Mouse (Mus musculus) layer of hippocampus, adult 9-11 months (tissue): ENCODE results near the gene Hc.

Experiments used
- DNase-seq: peaks from one replicate; pipeline ENCODE4 v3.0.0; 2022

Hc gene

GRCm38 (mm10) chr2:35057243-35057642, 4.0 kb downstream of the Hc start:
- no peak for DNase-seq

GRCm38 (mm10) chr2:35048851-35049250, 12.4 kb downstream of the Hc start:
- no peak for DNase-seq

- DNase-seq, result no peak
Observed at GRCm38 (mm10) chr2:35044956-35045355, 16.3 kb downstream of the Hc start.

- DNase-seq, result no peak
Observed at GRCm38 (mm10) chr2:35038580-35039375, 22.5 kb downstream of the Hc start.

- no peak for DNase-seq
Observed at GRCm38 (mm10) chr2:35024646-35025154, 36.5 kb downstream of the Hc start.

GRCm38 (mm10) chr2:35021806-35022205, 39.4 kb downstream of the Hc start:
- no peak for DNase-seq

GRCm38 (mm10) chr2:35015861-35016260, 45.4 kb downstream of the Hc start:
- DNase-seq, result no peak

GRCm38 (mm10) chr2:35011649-35012048, 49.6 kb downstream of the Hc start:
- no peak for DNase-seq

- DNase-seq, result peak; percentile 58
Observed at GRCm38 (mm10) chr2:34998956-34999355, 62.3 kb downstream of the Hc start.

GRCm38 (mm10) chr2:34996506-34996905, 64.7 kb downstream of the Hc start:
- DNase-seq, result no peak

GRCm38 (mm10) chr2:34993696-34994356, 67.4 kb downstream of the Hc start:
- DNase-seq, result no peak

GRCm38 (mm10) chr2:34992729-34993695, 68.2 kb downstream of the Hc start:
- peak; percentile 63 for DNase-seq

GRCm38 (mm10) chr2:34991966-34992365, 69.3 kb downstream of the Hc start:
- DNase-seq, result no peak

- DNase-seq, result no peak
Observed at GRCm38 (mm10) chr2:34989749-34990148, 71.5 kb downstream of the Hc start.

- DNase-seq, result no peak
Observed at GRCm38 (mm10) chr2:34987595-34987994, 73.6 kb downstream of the Hc start.

GRCm38 (mm10) chr2:34984885-34985284, 76.4 kb downstream of the Hc start:
- DNase-seq, result no peak

GRCm38 (mm10) chr2:34982906-34983698, 78.1 kb downstream of the Hc start:
- no peak for DNase-seq

- DNase-seq, result no peak
Observed at GRCm38 (mm10) chr2:34982096-34982724, 79.0 kb downstream of the Hc start.

- DNase-seq, result no peak
Observed at GRCm38 (mm10) chr2:34979459-34980011, 81.7 kb downstream of the Hc start.

- DNase-seq, result no peak
Observed at GRCm38 (mm10) chr2:34978226-34978625, 83.0 kb downstream of the Hc start.

- DNase-seq, result peak; percentile 26
Observed at GRCm38 (mm10) chr2:34976945-34977658, 84.1 kb downstream of the Hc start.
